Mouse (Mus musculus): ENCODE measurements around the gene Plcb1.
A peak's percentile ranks its signal among the peaks of the same experiment; 100 is the strongest.

Plcb1 gene

DNA sequence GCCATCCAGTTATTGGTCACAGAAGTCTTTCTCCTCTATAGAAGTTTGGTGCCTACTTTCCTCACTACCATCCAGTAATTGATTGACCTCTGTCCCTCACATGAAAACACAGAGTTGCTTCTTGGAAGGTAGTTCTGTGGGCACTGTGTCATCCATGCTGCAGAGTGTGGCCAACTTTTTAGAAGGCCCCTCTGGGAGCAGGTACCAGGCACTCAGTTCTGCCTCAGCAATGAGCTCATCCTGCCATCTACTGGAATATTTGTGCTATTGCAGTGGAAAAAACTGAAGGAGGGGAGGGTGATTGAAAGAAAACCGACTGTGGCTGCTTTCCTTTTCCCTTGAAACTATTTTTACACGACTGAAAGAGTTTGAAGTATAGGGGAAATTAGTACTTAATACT, 542.9 kb downstream of the Plcb1 start:
- DNase-seq, result peak; percentile 56

DNA sequence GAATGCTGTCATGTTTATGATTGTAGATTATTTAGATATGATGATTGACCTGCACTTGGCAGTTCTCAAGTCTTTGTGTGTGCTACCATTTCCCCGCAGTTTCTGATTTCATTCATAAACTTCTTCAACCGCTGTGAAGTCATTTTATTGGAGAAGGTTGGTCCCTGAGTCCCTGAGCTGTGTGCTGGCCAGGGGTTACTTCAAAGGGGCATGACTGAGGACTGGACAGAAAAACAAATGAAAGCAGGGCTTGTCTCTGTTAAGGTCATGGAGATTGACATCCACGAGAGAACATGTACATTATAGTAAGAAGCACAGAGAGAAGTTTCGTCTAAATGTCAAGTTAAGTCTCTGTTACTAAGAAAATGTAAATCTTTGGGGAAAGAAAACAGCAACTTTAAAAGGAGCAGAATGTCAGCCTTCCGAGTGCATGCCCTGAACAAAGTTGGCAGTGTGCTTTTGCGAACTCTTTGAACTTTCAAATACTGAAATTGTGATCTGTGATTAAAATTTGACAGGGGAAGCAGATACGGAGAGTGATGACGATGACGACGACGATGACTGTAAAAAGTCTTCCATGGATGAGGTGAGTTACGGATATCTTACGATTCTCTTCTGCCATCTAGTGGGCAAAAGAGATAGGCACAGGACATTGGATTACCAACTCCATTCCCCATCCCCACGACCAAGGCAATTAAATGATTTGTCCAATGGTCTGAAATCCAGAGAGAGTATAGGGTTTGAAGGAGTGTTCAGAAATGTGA, 544.1 kb downstream of the Plcb1 start:
- peak; percentile 69 for DNase-seq

DNA sequence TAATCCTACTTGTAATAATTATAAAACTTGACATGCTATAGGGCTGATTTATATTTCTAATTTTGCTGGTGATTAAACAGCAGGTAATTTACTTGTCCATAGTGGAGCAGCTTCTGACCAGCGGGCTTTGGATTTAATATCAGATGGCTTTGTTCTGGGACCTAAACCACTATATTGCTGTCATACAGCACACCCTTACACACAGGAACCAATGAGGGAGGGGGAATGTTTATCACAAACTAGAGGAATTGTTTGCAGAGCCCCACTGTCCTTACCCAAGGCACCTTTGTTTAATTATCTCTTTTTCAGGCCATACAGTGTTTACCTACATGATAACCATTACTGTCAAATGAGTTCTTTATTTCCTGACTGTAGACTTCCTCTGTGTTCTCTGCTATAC, 546.0 kb downstream of the Plcb1 start:
- DNase-seq, result no peak

DNA sequence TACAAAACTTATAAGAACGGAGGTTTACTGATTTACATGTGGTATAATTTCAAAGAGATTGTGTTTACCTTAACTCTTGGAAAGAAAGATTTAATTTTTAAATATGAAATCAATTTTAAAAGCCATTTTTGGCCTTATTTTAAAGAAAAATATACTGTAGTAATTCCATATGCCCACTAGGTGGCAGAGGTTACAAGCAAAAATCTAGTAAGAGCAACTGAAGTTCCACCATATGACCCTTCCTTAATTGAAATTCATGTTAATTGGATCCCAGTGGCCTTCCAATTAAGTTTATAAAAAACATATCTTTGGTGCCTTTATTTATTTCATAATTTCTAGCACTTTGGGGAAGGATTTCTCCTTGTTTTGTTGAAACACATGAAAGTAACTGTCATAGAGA, 570.4 kb downstream of the Plcb1 start:
- no peak for DNase-seq

DNA sequence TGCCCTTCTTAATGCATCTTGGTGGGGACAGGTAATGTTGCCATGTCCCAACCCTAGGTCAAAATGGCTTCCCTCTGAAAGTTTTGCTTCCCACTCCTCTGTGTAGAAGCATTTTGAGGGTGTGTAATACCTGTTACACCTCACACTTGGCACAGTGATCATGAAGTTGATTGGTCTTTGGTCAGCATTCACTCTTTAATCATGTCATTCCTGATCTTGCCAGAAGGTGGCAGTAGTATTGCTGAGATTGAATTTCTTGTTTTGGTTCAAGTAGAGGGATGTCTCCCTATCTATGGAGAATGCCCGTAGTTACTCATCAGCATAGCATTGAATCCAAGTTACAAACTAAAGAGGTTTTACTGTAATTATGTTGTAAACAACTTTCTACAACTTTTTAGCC, 575.9 kb downstream of the Plcb1 start:
- peak; percentile 62 for DNase-seq

DNA sequence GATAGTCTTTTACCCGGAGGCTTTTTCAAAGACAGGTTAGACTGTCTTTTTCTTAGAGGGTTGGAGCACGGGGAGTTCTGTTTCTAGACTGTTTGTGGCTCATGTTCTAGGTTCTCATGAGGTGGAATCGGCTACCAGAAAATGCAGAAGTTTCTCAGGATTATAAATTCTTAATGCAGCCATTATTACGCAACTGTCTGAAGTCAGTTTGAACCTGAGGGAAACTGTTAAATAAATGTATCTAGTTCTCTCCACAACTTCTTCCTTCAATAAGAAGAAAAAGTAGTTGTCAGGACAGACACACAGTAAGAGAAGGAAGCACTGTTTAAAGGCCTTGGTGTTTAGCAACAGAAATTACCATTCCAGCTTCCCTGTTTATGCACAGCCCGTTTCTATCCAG, 577.1 kb downstream of the Plcb1 start:
- no peak for DNase-seq

DNA sequence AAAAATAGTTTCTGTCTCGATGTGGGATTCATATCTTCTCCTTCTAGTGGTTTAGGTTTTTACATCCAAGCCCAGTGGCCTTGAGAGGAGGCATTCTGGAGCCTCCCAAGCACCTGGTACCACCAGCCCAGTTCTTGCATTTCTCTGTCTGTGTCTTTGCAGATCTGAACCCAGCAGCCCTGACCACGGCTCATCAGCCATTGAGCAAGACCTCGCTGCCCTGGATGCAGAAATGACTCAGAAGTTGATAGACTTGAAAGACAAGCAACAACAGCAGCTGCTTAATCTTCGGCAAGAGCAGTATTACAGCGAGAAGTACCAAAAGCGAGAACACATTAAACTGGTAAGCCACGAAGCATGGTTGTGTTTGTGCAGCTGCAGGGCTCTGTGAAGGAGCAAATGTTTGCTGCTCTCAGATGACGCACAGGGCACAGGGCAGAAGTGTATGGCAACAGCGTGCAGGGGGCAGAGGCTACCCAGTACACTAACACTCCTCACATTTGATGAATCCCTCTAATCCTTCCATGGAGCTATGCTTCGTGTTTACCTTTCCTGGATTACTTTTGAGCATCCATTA, 584.5 kb downstream of the Plcb1 start:
- no peak for DNase-seq

DNA sequence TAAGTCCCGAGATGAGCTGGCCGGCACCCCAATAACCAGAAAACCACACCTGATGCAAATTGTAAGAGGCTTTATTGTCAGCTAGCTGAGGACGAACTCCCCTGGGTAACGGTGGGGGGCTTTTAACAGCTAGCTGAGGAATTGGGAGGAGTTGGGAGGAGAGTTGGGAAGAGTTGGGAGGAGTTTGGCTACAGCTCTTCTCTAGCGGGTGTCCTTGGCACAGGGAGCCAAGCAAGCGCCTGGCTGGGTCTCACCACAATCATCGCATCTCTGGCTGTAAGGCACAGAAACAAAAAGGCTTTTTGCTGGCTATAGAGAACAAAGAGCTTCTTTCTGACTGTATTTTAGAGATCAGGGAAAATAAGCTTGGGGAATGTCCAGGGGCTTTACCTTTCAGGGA, 594.9 kb downstream of the Plcb1 start:
- peak; percentile 28 for DNase-seq

DNA sequence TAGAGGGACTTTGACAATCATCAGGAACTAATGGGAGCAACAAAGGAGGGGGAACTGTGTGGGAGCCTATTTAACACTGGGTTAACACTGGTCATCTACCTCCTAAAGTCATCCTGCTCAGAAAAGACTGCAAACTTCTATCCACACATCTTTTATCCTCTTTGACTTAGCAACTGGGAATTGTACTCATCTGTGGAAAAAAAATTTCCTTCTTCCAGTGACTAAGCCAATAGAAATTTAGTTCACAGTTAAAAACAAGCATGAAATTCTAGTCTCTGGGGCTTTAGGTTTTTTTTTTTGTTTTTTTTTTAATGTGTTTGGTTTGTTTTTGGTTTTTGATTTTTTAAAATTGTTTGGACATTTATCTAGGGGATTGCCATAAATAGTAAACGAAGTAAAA, 595.5 kb downstream of the Plcb1 start:
- DNase-seq, result no peak

DNA sequence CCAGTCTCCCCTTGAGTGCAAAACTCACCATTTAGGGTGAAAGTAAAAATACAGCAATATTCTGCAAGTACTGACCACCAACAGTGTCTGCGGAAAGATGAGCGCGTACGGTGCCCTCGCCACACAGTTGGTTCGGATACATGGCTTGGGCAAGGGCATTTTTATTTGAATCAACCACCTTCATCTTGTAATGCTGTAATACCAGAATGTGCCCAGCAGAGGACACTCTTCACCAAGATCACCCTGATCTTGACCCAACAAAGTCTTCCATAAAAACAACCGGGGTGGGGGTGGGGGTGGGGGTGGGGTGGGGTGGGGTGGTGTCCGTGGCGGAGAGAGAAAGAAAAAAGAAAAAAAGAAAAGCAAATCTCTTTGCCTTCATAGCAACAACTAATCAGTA, 602.1 kb downstream of the Plcb1 start:
- DNase-seq, result peak; percentile 57

DNA sequence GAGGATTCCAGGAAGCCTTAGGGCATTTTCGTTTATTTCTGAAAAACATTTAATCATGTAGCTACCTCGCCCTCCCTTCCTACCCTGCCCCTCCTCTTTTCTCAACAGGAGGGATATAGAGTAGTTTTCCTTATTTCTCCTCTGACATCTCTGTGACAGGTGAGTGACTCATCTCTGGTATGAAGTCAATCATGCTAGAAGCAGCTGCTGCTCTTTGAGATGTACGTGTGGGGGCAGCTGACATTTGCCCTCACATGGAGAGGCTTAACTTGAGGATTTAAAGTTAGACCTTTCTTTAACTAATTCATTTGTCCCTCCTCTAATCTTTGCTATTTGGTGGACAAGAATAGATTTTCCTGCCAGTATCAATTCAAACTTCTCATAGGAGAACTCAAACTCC, 608.8 kb downstream of the Plcb1 start:
- no peak for DNase-seq

DNA sequence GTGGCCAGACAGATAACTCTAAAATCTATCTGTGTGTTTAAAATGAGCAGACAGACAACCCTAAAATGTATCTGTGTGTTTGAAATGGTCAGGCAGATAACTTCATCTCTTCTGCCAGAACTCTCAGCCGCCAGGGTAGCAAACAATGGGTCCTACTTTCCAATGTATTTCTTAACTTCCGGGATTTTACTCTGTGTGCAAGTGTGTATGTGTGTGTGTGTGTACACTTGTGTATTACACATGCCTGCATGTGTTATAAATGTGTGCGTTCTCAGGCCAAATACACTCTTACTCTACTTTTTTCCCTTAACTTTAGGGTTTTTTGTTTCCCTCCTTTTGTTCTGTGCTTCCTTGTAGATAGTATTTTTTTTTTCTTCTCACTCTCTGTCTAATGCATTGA, 610.5 kb downstream of the Plcb1 start:
- DNase-seq, result no peak

DNA sequence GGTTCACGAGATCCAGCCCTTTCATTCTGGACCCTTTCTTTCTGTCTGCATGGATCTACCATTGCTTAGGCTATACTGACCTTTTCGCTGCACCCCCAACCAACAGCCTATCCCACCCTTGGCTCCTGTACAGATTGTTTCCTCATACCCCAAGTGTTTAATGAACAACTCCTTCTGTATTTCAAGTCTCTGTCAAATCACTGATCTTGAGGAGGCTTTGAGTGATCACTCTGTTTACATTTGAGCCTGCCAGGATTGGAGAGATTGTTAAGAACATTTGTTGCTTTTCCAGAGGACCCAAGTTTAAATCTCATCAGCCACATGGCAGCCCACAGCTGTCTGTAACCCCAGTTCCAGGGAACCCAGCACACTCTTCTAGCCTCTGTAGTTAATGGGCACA, 612.1 kb downstream of the Plcb1 start:
- DNase-seq, result peak; percentile 19

DNA sequence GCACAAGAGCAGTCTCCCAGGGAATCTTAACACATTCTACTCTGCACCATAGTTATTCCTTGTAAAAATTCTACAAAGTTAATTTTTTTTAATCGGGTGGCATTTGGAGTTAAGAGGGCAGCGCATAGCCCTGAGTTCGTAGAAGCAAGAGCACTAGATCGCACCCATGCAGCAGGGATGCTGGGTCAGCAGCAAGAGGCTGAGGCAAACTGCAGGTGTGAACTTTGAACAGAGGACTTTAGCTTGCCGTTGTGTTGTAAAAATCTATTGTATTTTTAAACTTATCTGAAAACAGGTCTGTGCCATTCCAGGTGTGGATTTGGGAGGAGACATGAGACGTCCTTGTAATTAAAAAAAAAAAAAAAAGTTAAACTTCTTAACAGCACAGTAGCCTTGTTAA, 613.9 kb downstream of the Plcb1 start:
- no peak for DNase-seq

DNA sequence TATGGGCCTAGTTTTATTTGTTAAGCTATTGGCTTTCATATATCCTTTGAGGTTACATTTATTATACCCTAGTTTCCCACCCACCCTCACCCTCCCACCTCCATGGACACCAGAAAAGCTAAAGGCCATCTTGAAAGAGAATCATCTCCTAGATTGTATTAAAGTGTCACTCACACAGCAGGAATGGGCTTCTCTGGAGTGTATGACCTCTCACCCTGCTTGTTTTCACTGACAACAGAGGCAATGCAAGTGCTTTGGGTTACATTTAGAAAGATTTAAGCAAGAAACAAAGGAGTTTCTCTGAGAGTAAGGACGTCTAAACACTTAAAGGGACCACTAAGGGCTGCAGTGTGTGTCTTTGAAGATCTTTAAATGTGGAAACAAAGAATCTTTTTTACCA, 617.0 kb downstream of the Plcb1 start:
- no peak for DNase-seq

DNA sequence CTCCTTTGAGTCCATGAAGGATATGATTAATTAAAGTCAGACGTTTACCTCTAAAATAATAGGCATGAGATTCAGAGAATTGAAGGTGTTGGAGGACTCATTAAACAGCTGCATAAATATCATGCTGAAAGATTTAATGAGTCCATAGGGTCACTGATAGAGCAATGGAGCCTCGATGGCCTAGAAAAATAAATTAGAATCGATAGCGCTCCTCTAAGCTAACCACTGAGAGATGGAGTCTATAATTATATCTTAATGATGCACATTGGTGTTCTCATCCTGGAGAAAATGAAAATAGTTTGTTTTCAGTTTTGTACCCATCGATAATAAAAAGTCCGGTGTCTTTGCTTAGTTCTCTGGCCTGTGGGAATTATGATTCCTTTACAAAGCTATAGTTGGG, 617.5 kb downstream of the Plcb1 start:
- DNase-seq, result no peak

DNA sequence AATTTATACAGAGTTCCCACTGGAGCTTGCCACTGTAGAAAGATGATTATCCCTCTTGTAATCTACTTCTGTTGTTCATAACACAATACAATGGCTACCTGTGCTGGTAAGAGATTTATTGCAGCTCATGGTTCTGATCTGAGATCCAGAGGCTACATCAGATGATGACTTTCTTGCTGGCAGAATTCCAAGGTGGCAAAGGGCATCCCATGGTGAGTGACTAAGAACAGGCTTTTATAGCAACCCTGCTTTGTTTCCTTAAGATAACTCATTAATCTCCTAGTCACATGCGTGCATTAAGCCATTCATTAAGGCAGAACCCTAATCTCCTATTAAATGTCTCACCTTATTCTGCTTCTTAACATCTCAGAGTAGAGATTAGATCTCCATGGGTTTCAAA, 618.2 kb downstream of the Plcb1 start:
- DNase-seq, result no peak

DNA sequence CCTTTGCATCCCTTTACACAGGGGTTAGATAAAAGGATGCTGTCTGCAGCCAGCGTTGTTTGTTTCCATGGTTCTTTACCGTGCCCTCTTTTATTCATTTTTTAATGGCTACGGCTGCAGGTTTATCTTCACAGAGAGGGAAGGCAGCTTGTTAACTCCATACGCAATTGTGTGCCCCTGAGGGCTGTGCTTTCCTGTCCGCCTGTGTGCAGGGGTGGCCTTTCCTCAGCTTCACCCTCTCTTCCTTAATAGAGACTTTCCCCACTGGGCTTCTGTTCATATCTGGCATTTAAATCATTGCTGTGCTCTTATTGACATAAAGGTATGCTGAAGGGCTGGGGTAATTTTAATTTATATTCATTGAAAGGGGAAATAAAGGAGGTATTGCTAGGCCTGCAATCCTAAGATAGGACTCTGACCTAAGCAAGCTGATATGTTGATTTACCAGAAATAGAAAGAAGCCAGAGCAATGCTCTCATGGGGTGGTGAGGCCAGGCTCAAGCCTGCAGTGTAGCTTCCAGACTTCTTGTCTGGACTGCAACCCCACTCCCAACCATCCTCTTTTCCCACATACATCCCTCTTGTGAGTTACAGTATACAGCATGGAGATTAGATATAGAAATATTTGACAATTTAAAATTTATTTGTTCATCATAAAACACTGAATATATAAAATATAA, 623.7 kb downstream of the Plcb1 start:
- DNase-seq, result no peak

DNA sequence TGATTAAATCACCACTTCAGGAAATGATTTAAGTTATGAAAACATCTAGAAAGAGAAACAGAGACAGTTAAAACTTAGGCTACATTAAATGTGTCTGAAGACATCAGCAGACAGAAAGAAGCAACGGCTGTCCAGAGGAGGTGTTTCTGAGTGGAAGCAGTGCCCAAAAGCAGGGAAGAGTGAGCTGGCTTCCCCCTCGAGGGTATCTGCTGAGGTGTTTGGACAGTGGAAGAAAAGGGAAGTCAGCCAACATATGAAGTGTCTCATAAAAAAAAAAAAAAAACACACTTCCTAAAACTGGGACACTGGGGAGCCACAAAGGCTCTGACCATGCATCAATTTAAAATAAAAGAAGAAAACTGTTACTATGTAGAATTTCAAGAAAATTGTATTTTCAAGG, 625.8 kb downstream of the Plcb1 start:
- no peak for DNase-seq

DNA sequence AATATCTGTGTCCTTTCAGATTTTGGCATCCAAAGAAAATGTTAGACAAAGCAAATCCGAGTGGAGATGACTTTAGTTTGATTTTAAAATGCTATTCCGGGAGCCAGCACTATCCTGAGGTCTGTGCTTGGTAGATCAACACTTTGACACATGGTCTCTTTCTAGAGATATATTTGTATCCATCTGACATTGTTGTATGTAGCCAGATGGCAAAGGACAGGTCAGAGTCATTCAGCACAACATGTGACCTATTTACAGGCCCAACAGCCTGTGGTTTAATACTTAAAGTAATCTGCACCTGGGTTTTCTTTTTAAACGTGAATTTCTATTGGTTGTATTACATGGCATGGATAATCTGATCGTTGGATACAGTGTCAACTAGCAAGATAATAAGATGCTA, 629.3 kb downstream of the Plcb1 start:
- DNase-seq, result no peak

DNA sequence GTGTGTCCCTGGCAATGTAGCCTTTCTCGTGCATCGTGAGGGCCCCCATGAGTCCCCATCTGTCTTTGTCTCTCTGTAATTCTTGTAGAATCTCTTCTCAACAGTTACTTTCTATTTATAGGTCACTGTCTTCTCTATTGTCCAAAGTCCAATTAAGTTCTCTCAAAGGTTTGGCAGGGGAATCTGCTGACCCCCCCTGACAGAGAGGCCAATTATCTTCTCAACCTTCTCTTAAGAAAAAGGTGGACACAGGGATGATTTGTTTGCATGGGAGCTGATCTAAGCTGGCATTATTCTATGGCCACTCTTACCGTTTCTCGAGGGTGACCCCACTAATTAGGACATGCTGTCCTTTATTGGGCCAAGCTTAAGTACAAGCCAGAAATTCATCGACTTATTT, 633.4 kb downstream of the Plcb1 start:
- DNase-seq, result no peak

DNA sequence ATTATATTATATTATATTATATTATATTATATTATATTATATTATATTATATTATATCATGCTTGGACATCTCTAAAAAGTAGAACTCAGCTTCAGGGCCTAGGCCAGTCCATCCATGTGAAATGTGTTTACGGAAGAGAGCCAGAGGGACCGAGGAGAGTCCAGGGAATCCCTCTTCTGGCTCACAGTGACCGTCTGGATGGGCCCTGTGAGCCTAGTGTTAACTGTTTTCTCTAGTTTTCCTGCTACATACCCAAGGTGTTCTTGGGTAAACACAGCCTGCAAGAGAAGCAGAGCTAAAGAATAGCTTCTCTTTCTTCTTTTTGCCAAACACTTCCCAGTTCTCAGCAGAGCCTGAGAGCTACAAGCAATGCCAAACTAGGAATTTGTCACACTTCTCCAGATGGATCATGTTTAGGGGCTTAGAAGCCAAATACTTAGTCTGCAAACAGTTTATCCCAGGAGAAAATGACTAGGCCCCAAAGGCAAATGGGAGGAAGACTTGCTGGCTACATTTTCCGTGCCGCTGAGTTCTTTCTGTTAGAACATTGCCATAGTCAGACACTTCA, 649.2 kb downstream of the Plcb1 start:
- DNase-seq, result peak; percentile 54

DNA sequence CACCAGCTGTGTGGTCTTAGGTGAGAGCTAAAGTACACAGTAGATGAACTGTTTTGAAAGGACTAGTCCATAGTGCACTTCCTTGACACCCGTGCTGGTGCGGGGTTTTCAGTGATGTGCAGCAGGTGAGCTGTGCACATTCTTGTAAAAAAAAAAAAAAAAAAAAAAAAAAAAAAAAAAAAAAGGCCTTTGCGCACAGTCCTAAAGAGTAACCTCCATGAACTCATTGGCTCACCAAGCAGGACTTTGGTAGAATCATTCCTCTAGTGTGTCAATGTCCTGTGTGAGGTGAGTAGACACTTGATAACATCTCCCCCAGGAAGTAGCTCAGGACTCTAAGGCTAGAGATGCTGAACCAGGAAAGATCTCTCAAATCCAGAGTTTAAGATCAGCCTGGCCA, 653.2 kb downstream of the Plcb1 start:
- no peak for DNase-seq

Measured in lung, postnatal 10 days (tissue).